Mouse (Mus musculus): ENCODE results near the gene Phka2.

DNA sequence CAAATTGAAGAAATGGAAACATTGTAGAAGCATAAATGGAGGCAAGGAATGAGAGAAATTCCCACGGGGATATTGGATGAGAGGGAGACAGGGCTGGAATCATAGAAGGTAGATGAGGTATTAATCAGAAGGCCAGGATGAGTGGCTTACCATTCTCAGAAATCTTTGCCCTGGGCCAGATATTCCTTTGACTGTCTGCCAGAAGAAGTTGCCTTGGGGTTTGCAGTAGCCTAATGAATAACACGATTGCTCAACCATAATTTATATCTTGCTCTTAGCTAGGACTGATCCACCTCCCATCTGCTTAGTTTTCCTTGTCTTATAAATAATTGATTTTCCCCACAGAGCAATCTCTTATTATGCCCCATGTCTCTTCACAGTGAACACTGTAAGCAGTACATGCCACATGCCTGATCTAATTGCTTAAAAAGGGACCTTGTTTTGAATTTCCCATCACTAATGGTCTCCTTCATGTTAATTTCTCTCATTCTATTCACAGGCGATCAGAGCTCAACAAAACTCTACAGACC lies 30.6 kb upstream of the Phka2 start:
- TF ChIP-seq CTCF (IDR thresholded peaks at IDR 0.05; ENCODE audit: low read depth, low read length), result no peak
- no peak for TF ChIP-seq GATA1 (IDR thresholded peaks at IDR 0.05; ENCODE audit: borderline replicate concordance, low read length)
- TF ChIP-seq TAL1 (conservative IDR thresholded peaks at IDR 0.05; ENCODE audit: low read depth, low read length), result no peak
- no peak for TF ChIP-seq POLR2AphosphoS5 (IDR thresholded peaks at IDR 0.05; ENCODE audit: insufficient replicate concordance, low read depth, low read length)
